Mouse (Mus musculus) brain, embryonic 14.5 days (tissue): ENCODE measurements around the gene Blmh. TPM values are rescaled to one million over a fixed set of nuclear protein-coding genes. Genes with fewer than 3 reads are reported as not detected.

Experiments used
- DNase-seq: peaks from one replicate; pipeline ENCODE4 v3.0.0-alpha.2; 2011; ENCODE audit warnings: low read depth
- CTCF ChIP-seq: fragments of 200-500 bp; IDR thresholded peaks from 2 replicates; pipeline ENCODE4 v1.5.1; 2012; ENCODE audit warnings: inconsistent platforms, mild to moderate bottlenecking, moderate library complexity, borderline replicate concordance; ENCODE audit not compliant: insufficient read depth, insufficient read length; ENCODE audit errors: extremely low read depth
- POLR2A ChIP-seq: fragments of 200-500 bp; IDR thresholded peaks from 2 replicates; pipeline ENCODE4 v1.6.1; 2012; ENCODE audit warnings: mild to moderate bottlenecking, inconsistent platforms, borderline replicate concordance; ENCODE audit not compliant: poor library complexity, insufficient read depth, insufficient read length, severe bottlenecking; ENCODE audit errors: extremely low read depth
- polyA plus RNA-seq: library from polyadenylated mRNA; depleted of rRNA; stranded (reverse); fragments of >200 nt; gene quantifications from 2 replicates; pipeline ENCODE4 v1.2.3, GENCODE M21; 2012

Blmh gene
- polyA plus RNA-seq, 1 experiment, result 64.5 TPM

- DNase-seq, result no peak
- no peak for TF ChIP-seq CTCF
- no peak for TF ChIP-seq POLR2A
Observed at GRCm38 (mm10) chr11:76936578-76936977, 12.0 kb downstream of the Blmh start.

GRCm38 (mm10) chr11:76944839-76945238 lies 20.2 kb downstream of the Blmh start:
- no peak for DNase-seq
- TF ChIP-seq CTCF (no peak), POLR2A (no peak)

GRCm38 (mm10) chr11:76945386-76946202 lies 21.0 kb downstream of the Blmh start:
- TF ChIP-seq POLR2A, result peak; percentile 62; the same call in 1 of the 2 replicates
- TF ChIP-seq CTCF, result no peak
- DNase-seq, result peak; percentile 93

GRCm38 (mm10) chr11:76946203-76946585 lies 21.6 kb downstream of the Blmh start:
- TF ChIP-seq POLR2A (no peak), CTCF (no peak)
- DNase-seq, result no peak

- TF ChIP-seq POLR2A (no peak), CTCF (no peak)
- no peak for DNase-seq
Observed at GRCm38 (mm10) chr11:76953536-76953935, 28.9 kb downstream of the Blmh start.

GRCm38 (mm10) chr11:76965703-76966102 lies 41.1 kb downstream of the Blmh start:
- no peak for TF ChIP-seq CTCF
- no peak for DNase-seq

GRCm38 (mm10) chr11:76970328-76970727 lies 45.7 kb downstream of the Blmh start:
- no peak for DNase-seq
- no peak for TF ChIP-seq POLR2A
- TF ChIP-seq CTCF, result no peak

GRCm38 (mm10) chr11:76974680-76975319 lies 50.2 kb downstream of the Blmh start:
- TF ChIP-seq POLR2A (no peak), CTCF (no peak)
- DNase-seq, result no peak

- no peak for TF ChIP-seq POLR2A
- TF ChIP-seq CTCF, result no peak
- no peak for DNase-seq
Observed at GRCm38 (mm10) chr11:76981570-76982141, 57.0 kb downstream of the Blmh start.

GRCm38 (mm10) chr11:76982415-76982814 lies 57.8 kb downstream of the Blmh start:
- DNase-seq, result no peak
- TF ChIP-seq CTCF, result no peak
- no peak for TF ChIP-seq POLR2A

- TF ChIP-seq CTCF (no peak), POLR2A (no peak)
- no peak for DNase-seq
Observed at GRCm38 (mm10) chr11:76983641-76984040, 59.0 kb downstream of the Blmh start.
